Mouse (Mus musculus) embryonic facial prominence, embryonic 14.5 days (tissue): ENCODE measurements around the gene Ccdc28a. TPM values are rescaled to one million over a fixed set of nuclear protein-coding genes. Genes with fewer than 3 reads are reported as not detected.

ENCODE experiments used
- ATAC-seq: fragments of 200-750 bp; cut with Nextera tagmentation; 2 replicates; pipeline ENCODE4 v1.8.0; 2017; ENCODE audit warnings: low read depth, moderate number of reproducible peaks, moderate TSS enrichment
- DNase-seq: peaks from one replicate; pipeline ENCODE4 v3.0.0-alpha.2; 2015; ENCODE audit warnings: low spot score
- H3K27ac ChIP-seq: fragments of 300-500 bp; sonication (generic); replicated peaks from 2 replicates; pipeline ENCODE4 v1.5.1; 2014; ENCODE audit warnings: low read depth, mild to moderate bottlenecking, low read length, moderate library complexity
- H3K27me3 ChIP-seq: fragments of 300-500 bp; sonication (generic); replicated peaks from 2 replicates; pipeline ENCODE4 v1.6.1; 2014; ENCODE audit warnings: low read length; ENCODE audit not compliant: control insufficient read depth, insufficient read depth
- H3K36me3 ChIP-seq: fragments of 300-500 bp; sonication (generic); 2 replicates; pipeline ENCODE4 v1.6.1; 2014; ENCODE audit warnings: low read length, mixed read lengths; ENCODE audit not compliant: control insufficient read depth, insufficient read depth
- H3K4me1 ChIP-seq: fragments of 300-500 bp; sonication (generic); 2 replicates; pipeline ENCODE4 v1.6.1; 2014; ENCODE audit warnings: antibody characterized with exemption, low read length; ENCODE audit not compliant: control insufficient read depth, insufficient read depth
- H3K4me2 ChIP-seq: fragments of 300-500 bp; sonication (generic); 2 replicates; pipeline ENCODE4 v1.6.1; 2014; ENCODE audit warnings: low read depth, mild to moderate bottlenecking, low read length, moderate library complexity, mixed read lengths
- H3K4me3 ChIP-seq: fragments of 300-500 bp; sonication (generic); 2 replicates; pipeline ENCODE4 v1.5.1; 2014; ENCODE audit warnings: low read depth, mild to moderate bottlenecking, low read length
- H3K9ac ChIP-seq: fragments of 300-500 bp; sonication (generic); 2 replicates; pipeline ENCODE4 v1.6.1; 2014; ENCODE audit warnings: low read depth, mild to moderate bottlenecking, low read length, moderate library complexity, mixed read lengths
- H3K9me3 ChIP-seq: fragments of 300-500 bp; sonication (generic); 2 replicates; pipeline ENCODE4 v1.6.1; 2016; ENCODE audit warnings: low read length; ENCODE audit not compliant: control insufficient read depth
- WGBS: fragments of 180-500 bp; shearing (Covaris S2); extraction: QIAGEN DNeasy Blood & Tissue Kit; methylation state at CpG from one replicate; pipeline ENCODE4 v1.1.7; 2014; 5-methylcytosine and 5-hydroxymethylcytosine counted together
- polyA plus RNA-seq: library from polyadenylated mRNA; unstranded; fragments of >200 nt; fragmentation: Nextera tagmentation; extraction: Ambion mirVana; gene quantifications from 2 replicates; pipeline ENCODE4 v1.2.1, GENCODE M21; 2014

The Ccdc28a gene
- polyA plus RNA-seq, 1 experiment from 2014 or later = 11.5 TPM

DNA sequence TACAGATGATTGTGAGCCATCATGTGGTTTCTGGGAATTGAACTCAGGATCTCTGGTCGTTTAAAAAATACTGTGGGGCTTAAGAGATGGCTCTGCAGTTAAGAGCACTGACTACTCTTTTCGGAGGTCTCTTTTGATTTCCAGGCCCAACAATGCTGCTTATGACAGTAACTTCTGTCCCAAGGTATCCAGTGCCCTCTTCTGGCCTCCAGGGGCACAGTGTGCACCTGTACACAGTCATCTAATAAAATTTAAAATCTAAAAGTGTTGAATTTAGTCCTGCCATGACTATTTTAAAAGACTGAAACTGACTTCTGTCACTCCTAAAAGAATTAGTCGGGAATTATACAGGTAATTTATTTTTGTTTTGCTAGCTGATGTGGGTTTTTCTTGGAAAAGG lies 907 bp downstream of the Ccdc28a start:
- no peak for DNase-seq
- H3K9me3 ChIP-seq = no peaks in the 10 kb centered on the region
- H3K9ac ChIP-seq = 0 out of 2 replicates have a peak overlapping the region, but pooled peaks have one; percentile 73
- no peak overlapping the region for H3K4me2 ChIP-seq
- H3K4me1 ChIP-seq = 0 out of 2 replicates have a peak, but pooled peaks cover 4% of the 10 kb centered on the region
- H3K36me3 ChIP-seq = no peaks in the 10 kb centered on the region
- no peaks in the 10 kb centered on the region for H3K27me3 ChIP-seq
- H3K27ac ChIP-seq = no peak overlapping the region
- ATAC-seq = no peak
- WGBS = 46% methylated on average over 3 of the region's 3 CpGs
- peak overlapping the region; percentile 71; the same call in 1 of the 2 replicates for H3K4me3 ChIP-seq

DNA sequence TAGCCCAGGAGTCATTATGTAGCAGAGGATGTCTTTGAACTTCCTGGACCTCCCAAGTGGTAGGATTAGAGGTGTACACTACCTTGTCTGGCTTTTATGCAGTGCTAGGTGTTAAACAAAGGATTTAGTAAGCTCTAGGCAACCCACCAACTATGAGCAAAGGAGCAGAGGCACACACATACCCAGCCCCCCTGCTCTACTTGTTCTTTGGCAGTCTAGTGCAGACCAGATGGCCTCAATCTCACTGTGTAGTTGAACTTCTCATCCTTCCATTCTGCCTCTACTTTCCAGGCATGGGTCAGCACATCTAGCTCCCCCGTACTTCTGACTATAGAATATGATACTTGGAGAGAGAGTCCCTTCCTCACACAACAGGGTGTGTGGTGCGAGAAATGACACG lies 10.4 kb downstream of the Ccdc28a start:
- Histone ChIP-seq H3K27me3 (no peaks in the 10 kb centered on the region), H3K4me1 (no peaks in the 10 kb centered on the region), H3K9ac (no peak overlapping the region), H3K36me3 (no peaks in the 10 kb centered on the region), H3K27ac (no peak overlapping the region), H3K4me2 (no peak overlapping the region), H3K9me3 (no peaks in the 10 kb centered on the region), H3K4me3 (no peak overlapping the region)
- WGBS = 87% methylated on average over 3 of the region's 3 CpGs
- ATAC-seq = peak; percentile 47; the same call in 1 of the 2 replicates
- DNase-seq = no peak

DNA sequence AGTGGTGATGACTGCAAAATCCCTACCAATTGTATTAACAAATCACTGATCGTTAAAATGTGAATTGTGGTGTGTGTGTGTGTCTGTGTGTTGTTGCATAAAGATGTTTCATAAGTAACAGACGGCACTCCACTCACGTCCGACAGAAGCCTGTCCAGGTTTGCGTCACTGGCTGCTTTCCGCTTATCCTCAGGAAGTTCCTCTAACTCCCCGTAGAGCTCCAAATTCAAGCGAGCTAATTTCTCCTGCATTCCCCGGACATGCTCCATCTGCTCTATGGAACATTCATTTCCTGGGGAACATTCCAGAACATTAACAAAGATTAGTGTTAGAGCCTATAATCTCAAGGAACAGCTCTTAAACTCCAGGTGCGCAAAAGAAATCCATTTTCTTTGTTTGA lies 15.4 kb downstream of the Ccdc28a start:
- DNase-seq (peak; percentile 41), ATAC-seq (no peak)
- Histone ChIP-seq H3K27me3 (no peaks in the 10 kb centered on the region), H3K9me3 (no peaks in the 10 kb centered on the region), H3K27ac (no peak overlapping the region), H3K4me2 (no peak overlapping the region), H3K4me1 (no peaks in the 10 kb centered on the region), H3K4me3 (no peak overlapping the region), H3K36me3 (no peaks in the 10 kb centered on the region), H3K9ac (no peak overlapping the region)
- 68% methylated on average over 10 of the region's 10 CpGs for WGBS

DNA sequence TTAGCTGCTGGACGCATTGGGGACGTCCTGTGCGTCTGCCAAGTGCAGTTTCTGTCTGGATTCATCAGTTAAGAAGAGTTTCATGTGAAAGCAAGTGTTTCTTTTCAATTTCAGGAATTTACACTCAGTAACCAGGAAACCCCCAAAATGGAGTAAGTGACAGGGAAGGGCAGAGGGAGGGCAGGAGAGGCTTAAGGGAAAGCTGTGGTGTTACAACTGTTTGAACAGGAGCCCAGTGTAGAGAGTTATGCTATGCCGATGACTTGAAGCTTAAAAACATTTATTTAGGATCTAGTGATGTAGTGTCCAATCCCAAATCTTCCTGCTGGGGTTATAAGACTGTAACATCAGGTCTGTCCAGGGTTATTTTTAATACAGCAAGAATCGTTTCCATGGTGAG lies 20.7 kb downstream of the Ccdc28a start:
- Histone ChIP-seq H3K9me3 (no peaks in the 10 kb centered on the region), H3K36me3 (no peaks in the 10 kb centered on the region), H3K9ac (no peak overlapping the region), H3K27ac (no peak overlapping the region), H3K4me3 (no peak overlapping the region), H3K27me3 (no peaks in the 10 kb centered on the region), H3K4me2 (no peak overlapping the region), H3K4me1 (no peaks in the 10 kb centered on the region)
- ATAC-seq (no peak), DNase-seq (no peak)
- WGBS = 80% methylated on average over 5 of the region's 5 CpGs

DNA sequence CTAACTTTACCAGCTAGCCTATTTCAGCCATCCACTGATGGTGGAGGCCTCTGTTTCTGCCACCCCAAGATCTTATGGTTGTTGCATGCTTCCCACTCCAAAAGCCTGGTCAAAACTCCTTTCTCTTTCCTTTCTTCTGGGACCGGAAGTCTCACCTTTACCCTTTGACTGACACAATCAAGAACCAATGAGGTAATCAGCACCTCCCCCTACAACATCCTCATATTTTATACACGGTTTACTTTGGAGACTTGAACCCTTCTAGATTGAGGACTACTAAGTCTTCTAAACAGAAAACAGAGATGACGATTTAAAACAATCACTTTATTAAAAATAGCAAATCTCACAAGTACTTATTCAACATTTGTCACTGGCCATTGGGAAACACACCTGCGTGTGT lies 21.4 kb downstream of the Ccdc28a start:
- Histone ChIP-seq H3K4me2 (no peak overlapping the region), H3K36me3 (no peaks in the 10 kb centered on the region), H3K27me3 (no peaks in the 10 kb centered on the region), H3K4me3 (no peak overlapping the region), H3K27ac (no peak overlapping the region), H3K9ac (no peak overlapping the region), H3K9me3 (no peaks in the 10 kb centered on the region), H3K4me1 (no peaks in the 10 kb centered on the region)
- WGBS = 81% methylated on average over 4 of the region's 4 CpGs
- ATAC-seq (no peak), DNase-seq (no peak)

DNA sequence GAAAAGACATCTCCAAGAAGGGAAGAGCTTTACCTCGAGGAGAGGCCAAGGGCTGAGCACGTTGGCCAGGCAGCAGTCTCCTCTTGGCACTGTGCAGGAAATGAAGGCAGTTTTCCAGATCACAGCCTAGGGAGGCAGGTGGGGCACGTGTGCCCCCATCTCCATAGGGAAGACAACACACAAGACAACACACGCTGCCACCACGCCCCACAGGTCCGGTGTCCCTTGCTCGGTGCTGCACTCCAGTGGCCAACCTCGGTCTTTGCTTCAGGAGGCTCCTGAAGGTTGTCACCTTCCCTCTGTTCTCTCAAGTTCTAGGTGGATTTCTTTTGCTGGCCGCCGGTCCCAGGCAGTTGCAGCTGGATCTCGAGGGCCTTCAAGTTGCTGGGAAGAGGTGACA lies 24.1 kb downstream of the Ccdc28a start, which contains the start of gene Ect2l:
TSS of gene Ect2l (minus strand) at position 165 of the 400 bp plus-strand sequence.
- Histone ChIP-seq H3K4me2 (peak within 1 kb of the TSS; percentile 23; the same call in 1 of the 2 replicates), H3K27me3 (no peaks in the 10 kb centered on the region), H3K4me3 (no peak within 1 kb of the TSS), H3K27ac (no peak within 1 kb of the TSS), H3K9me3 (no peaks in the 10 kb centered on the region), H3K4me1 (no peaks in the 10 kb centered on the region), H3K36me3 (no peaks in the 10 kb centered on the region), H3K9ac (no peak within 1 kb of the TSS)
- WGBS = 12% methylated on average over 11 of the region's 11 CpGs
- DNase-seq (peak; percentile 68), ATAC-seq (peak; percentile 69; the same call in 1 of the 2 replicates)

DNA sequence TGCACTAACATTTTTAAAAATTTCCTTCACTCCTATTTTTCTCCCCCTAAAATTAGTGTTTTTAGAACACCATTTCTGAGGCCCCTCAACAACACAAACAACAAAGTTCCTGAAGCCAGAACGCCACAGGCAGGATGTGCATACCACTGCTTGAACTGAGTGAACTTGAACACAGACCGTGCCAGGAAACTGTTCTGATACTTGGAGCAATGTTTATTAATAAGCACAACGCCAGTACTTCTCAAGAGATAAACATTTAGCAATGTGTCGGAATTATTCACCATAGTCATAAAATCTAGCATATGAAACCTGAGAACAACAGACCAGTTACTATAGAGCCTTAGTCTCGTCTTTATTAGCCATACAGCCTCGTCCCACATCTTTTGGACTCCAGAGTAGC lies 24.7 kb downstream of the Ccdc28a start:
- H3K4me2 ChIP-seq = no peak overlapping the region
- H3K9me3 ChIP-seq = no peaks in the 10 kb centered on the region
- no peak overlapping the region for H3K4me3 ChIP-seq
- 65% methylated on average over 6 of the region's 6 CpGs for WGBS
- DNase-seq (no peak), ATAC-seq (no peak)
- no peaks in the 10 kb centered on the region for H3K27me3 ChIP-seq
- no peak overlapping the region for H3K27ac ChIP-seq
- no peaks in the 10 kb centered on the region for H3K36me3 ChIP-seq
- no peaks in the 10 kb centered on the region for H3K4me1 ChIP-seq
- no peak overlapping the region for H3K9ac ChIP-seq

- no peaks in the 10 kb centered on the region for H3K36me3 ChIP-seq
- no peak overlapping the region for H3K4me3 ChIP-seq
- DNase-seq (peak; percentile 64), ATAC-seq (peak; percentile 47; the same call in 1 of the 2 replicates)
- H3K9ac ChIP-seq = no peak overlapping the region
- H3K27me3 ChIP-seq = no peaks in the 10 kb centered on the region
- H3K9me3 ChIP-seq = no peaks in the 10 kb centered on the region
- no peak overlapping the region for H3K4me2 ChIP-seq
- H3K4me1 ChIP-seq = no peaks in the 10 kb centered on the region
- 18% methylated on average over 7 of the region's 7 CpGs for WGBS
- no peak overlapping the region for H3K27ac ChIP-seq
These were observed 30.7 kb downstream of the Ccdc28a start for GRCm38 (mm10) chr10:18204067-18204466.

DNA sequence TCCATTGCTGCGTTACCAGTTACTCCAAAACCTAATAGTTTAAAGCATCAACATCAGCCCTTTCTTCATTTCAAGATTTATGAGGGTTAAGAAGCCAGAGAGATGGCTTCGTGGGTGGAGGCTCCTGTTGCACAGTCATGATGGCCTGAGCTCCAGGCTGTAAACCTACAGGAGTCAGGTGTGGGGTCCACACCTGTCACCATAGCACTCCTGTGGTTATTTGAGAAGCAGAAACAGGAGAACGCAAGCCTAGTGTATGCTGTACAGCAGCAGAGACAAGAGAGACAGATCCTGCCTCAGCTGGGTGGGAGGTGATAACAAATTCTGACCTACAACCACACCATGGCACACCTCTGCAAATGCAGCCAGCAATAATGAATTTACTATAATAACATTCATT lies 32.4 kb downstream of the Ccdc28a start:
- no peak overlapping the region for H3K9ac ChIP-seq
- H3K27ac ChIP-seq = no peak overlapping the region
- no peak overlapping the region for H3K4me3 ChIP-seq
- DNase-seq (no peak), ATAC-seq (no peak)
- H3K4me2 ChIP-seq = no peak overlapping the region
- H3K27me3 ChIP-seq = no peaks in the 10 kb centered on the region
- H3K4me1 ChIP-seq = no peaks in the 10 kb centered on the region
- WGBS = 72% methylated on average over 3 of the region's 3 CpGs
- H3K36me3 ChIP-seq = no peaks in the 10 kb centered on the region
- no peaks in the 10 kb centered on the region for H3K9me3 ChIP-seq
